Mouse (Mus musculus) E14TG2a.4 (cell line): ENCODE data around the gene Nelfb.

Experiments
- CTCF ChIP-seq: conservative IDR thresholded peaks from 2 replicates; pipeline ENCODE4 v1.5.1; 2014; ENCODE audit warnings: low read length
- NANOG ChIP-seq: IDR thresholded peaks from 2 replicates; pipeline ENCODE4 v1.6.1; 2014; ENCODE audit warnings: borderline replicate concordance, low read length, mixed read lengths
- POU5F1 ChIP-seq: IDR thresholded peaks from 2 replicates; pipeline ENCODE4 v1.6.1; 2014; ENCODE audit warnings: low read length, borderline replicate concordance

GRCm38 (mm10) chr2:25225811-25226379, 14.6 kb upstream of the Nelfb start:
- no peak for TF ChIP-seq CTCF
- TF ChIP-seq POU5F1 = no peak
- TF ChIP-seq NANOG = no peak
